Mouse (Mus musculus): ENCODE measurements at regions not wholly inside any gene's neighbourhood (a gene's known extent, or its start where the extent isn't known, plus 50 kb on each side); places are given as distances from the start of the nearest gene placed in this dataset.

GRCm38 (mm10) chr2:11853210-11853973, 75.7 kb downstream of the Ankrd16 start:
- no peak for DNase-seq (ENCODE audit: low read depth, low spot score)

GRCm38 (mm10) chr2:11869983-11870382, 92.3 kb downstream of the Ankrd16 start:
- DNase-seq (ENCODE audit: low read depth, low spot score), result no peak

- DNase-seq (ENCODE audit: low read depth, low spot score), result no peak
Measured at GRCm38 (mm10) chr2:11880005-11880404, 102.3 kb downstream of the Ankrd16 start.

- DNase-seq (ENCODE audit: low read depth, low spot score), result peak; percentile 5
Measured at GRCm38 (mm10) chr2:11894792-11895568, 117.3 kb downstream of the Ankrd16 start.

DNA sequence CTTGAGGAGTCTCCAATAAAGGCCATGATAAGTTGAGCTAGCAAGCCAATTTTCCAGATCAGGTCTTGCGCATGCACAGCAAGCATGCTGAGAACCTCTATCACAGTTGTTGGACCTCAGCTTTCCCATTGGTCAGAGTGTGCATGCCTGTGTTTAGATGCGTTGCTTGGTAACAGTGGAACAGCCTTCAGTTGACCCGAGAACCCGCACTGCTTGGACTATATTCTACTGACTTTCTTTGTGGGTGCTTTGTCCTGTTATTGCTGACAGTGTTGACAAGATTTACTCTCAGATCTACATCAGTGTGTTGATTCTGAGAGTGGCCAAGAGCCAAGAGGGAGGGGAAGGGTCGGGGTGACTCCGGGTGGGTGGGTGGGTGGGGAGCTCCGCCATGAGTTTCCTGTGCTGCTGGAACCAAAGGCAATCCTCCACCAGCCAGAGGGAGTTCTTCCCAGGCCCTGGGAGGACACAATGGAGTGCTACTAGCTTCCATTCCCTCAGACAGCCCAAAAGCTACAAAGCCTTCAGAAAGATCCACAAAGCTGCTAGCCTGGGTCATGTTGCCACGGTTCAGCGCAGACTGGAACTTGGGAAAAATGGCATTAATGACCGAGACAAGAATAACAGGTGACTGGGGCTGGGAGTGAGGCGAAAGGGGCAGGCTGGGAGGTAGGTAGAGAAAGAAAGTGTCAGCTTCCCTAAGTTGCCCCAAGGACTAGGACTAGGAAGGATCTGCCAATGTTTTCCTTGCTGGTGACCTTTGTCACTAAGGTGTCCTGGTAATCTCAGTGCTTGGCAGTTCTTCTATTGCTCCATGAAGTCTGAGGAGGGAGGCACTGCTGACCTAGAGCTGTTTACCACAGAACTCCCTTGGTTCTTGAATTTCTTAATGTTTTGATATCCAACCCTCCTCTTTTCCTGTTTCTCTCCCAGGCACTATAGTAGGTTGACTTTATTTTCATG, 122.3 kb downstream of the Ankrd16 start:
- DNase-seq (ENCODE audit: low read depth, low spot score), result no peak

- DNase-seq (ENCODE audit: low read depth, low spot score), result peak; percentile 68
Measured at GRCm38 (mm10) chr2:11914782-11915181, 137.1 kb downstream of the Ankrd16 start.

DNA sequence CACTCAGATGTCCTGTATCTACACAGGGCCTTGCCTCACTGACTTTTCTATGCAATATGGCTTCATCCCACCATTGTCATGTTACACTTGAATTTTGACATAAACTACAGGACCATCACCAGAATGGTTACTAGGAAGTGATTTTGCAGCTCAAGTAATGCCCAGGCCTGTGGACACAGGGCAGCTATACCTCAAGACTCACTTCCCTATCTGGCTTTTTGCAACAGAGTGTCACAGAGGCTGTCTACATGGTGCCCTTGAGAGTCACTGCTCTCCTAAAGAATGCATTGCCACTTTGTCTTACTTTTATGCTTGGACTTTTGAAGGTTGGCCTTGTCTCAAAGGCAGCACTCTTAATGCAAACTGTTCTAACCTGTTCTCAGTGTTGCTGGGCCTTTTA, 139.7 kb downstream of the Ankrd16 start:
- DNase-seq (ENCODE audit: low read depth, low spot score), result no peak

DNA sequence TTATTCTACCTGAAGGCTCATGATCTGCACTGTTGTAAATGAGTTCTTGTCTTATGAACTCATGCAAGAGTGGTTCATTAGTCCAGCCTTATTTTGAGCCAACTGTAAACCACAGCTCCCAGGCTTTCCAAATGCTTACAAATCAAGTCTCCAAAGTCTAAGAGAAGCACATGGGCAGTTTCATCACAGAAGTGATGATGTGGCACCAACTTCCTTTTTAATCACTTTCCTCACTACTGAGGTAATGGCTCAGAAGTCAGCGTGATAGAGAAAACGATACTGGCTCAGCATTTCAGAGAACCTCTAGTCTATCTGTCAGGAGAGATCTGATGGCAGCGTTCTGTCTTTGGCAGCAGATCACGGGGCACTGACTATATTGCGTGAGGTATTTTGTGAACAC, 140.4 kb downstream of the Ankrd16 start:
- no peak for DNase-seq (ENCODE audit: low read depth, low spot score)

GRCm38 (mm10) chr2:11960777-11961176, 183.1 kb downstream of the Ankrd16 start:
- DNase-seq (ENCODE audit: low read depth, low spot score), result no peak

DNA sequence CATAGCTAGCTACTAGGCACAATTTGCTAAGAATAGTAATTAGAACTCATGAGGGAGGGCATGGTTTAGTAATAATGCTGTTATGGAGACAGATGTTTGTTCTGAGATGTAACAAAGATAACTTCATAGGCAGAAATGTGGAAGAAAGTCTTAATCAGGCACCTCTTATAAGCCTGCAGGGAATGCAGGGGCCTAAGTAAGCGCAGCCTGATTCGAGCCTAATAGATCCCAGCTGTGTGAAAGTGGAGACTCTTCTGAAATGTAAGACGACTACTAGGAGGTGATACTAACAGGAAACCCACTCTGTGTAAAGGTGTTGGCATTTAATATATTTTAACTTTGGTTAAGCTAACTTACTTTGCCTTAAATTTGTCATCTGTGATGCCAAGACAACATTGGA, 187.7 kb downstream of the Ankrd16 start:
- no peak for DNase-seq (ENCODE audit: low read depth, low spot score)

DNA sequence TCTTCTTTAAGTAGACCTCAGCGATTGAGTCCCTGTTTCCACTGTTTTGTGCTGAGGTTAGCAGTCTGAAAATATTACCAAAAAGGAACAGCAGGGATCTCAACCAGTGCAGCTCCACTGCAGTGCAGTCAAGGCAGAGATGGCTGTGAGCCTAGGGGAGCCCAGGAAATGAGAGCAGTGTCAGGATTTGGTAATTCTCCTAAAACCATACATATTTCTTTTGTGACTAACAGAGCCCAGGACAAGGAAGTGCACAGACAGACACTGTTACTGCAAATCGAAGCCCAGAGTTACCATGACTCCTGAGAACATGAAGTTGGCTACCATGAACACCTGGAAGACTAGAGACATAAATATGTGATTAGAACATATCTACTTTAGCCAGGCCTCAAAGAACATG, 189.3 kb downstream of the Ankrd16 start:
- DNase-seq (ENCODE audit: low read depth, low spot score), result no peak

- DNase-seq (ENCODE audit: low read depth, low spot score), result no peak
Measured at GRCm38 (mm10) chr2:11971972-11972371, 194.3 kb downstream of the Ankrd16 start.

GRCm38 (mm10) chr2:12001938-12002899, 224.5 kb downstream of the Ankrd16 start:
- DNase-seq (ENCODE audit: low read depth, low spot score), result peak; percentile 56

DNA sequence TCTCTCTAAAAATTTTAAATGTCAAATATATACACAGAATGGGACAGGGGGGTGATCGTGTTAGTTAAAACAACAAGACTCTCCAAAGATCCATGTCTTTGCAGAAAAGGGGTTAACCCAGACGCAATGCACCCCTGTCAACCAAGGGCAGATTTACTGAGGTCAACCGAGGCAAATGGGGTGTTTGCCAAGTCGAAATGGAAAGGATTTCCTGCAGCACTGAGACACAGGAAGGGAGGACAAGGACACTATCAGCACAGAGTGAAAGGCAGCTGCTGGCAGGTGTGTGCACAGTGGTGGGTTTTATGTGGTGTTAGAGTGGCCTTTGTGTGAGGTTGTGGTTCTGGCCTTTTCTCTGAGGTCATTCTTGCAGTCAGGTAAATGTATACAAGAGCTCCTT, 226.7 kb downstream of the Ankrd16 start:
- no peak for DNase-seq (ENCODE audit: low read depth, low spot score)

- DNase-seq (ENCODE audit: low read depth, low spot score), result no peak
Measured at GRCm38 (mm10) chr2:12007201-12007600, 229.5 kb downstream of the Ankrd16 start.

DNA sequence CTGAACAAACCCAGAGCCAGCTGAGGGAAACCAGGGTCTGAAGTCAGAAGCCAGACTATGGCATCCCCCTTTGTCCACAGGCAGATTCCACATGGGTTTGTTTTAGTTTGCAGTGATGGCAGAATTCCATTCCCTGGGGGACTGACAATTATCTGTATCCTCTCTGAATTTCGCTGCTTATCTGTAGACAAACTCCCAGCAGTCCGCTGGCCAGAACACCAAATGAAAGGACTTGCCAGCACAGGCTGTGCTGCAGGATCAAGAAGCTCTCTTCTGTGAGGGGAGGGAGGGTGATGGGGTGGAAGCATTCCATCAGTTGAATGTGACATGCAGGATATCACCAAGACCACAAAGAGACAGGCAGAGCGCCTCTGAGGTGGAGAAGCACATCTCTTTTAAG, 233.8 kb downstream of the Ankrd16 start:
- no peak for DNase-seq (ENCODE audit: low read depth, low spot score)

GRCm38 (mm10) chr2:12019607-12020006, 241.9 kb downstream of the Ankrd16 start:
- DNase-seq (ENCODE audit: low read depth, low spot score), result no peak

GRCm38 (mm10) chr2:12023402-12024111, 245.9 kb downstream of the Ankrd16 start:
- no peak for DNase-seq (ENCODE audit: low read depth, low spot score)

- peak; percentile 49 for DNase-seq (ENCODE audit: low read depth, low spot score)
Measured at GRCm38 (mm10) chr2:12026220-12026619, 248.5 kb downstream of the Ankrd16 start.

Data from ZHBTc4 (cell line).